Mouse (Mus musculus) bone marrow, adult 2 months (tissue): ENCODE measurements around the gene Prkaa1.

Source experiments
- CTCF ChIP-seq: fragments of 200-500 bp; IDR thresholded peaks from 2 replicates; pipeline ENCODE4 v1.5.1; 2011; ENCODE audit warnings: low read length, control low read depth; ENCODE audit not compliant: control insufficient read depth, insufficient read depth
- POLR2A ChIP-seq: fragments of 200-500 bp; IDR thresholded peaks from 2 replicates; pipeline ENCODE4 v1.6.1; 2011; ENCODE audit warnings: low read depth, mild to moderate bottlenecking, control low read depth, low read length, borderline replicate concordance; ENCODE audit not compliant: control insufficient read depth

- no peak for TF ChIP-seq POLR2A
- TF ChIP-seq CTCF = no peak
Observed at GRCm38 (mm10) chr15:5139863-5140262, 3.8 kb upstream of the Prkaa1 start.
